Mouse (Mus musculus) mesoderm, embryonic 11.5 days (tissue): Measurements from ENCODE around the gene Gcnt1.

Source experiments
- DNase-seq: peaks from one replicate; pipeline ENCODE4 v3.0.0-alpha.2; 2012; ENCODE audit warnings: low read depth, low spot score

The Gcnt1 gene

DNA sequence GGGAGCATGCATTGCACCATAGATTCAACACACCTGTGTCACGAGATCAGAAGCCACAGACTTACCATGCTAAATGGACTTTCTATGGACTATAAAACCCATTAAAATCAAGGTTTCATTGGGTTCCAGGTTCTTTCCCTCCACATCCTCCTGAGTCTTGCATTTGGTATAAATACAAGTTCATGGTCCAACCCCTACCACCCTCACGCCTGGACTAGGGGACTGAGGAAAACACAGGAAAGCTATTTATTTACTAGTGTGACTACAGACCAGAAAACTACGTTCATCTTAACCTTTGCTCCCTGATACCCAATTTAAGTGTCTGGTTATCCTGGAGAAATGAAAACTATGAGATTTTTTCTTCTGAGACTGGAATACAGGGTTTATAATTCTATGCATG, at the start of gene Gcnt1:
TSS of gene Gcnt1 (minus strand) at position 144 of the 400 bp plus-strand sequence.
- DNase-seq: no peak

GRCm38 (mm10) chr19:17417855-17418254, 45.2 kb upstream of the Gcnt1 start:
- no peak for DNase-seq

- no peak for DNase-seq
Observed at GRCm38 (mm10) chr19:17412915-17413459, 40.3 kb upstream of the Gcnt1 start.

DNA sequence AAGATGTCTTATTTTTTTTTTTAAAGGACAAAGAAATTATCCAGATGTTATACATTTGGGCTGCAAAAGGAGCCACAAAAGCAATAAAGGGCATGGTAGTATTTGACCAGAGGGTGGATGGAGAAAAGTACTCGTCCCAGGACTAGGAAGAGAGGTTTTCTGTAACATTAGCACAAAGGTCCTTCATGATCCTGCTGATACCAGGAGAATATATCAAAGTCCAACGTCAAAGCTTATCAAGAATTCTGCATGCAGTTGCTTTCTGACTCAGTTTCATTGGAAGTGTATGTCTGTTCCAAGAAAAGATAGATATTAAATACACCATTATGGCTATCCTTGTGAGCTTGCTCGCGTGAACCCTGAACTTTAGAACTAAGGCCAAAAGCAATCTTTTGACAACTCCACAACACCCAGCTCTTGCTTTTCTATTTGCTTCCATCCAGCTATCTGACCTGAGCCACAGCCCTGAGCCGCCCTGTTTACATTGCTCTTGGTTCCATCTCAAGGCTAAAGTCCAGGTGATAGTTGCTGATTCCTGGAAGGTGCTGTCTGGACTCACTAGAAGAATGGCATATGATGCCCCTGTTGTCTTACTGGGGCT, 37.9 kb upstream of the Gcnt1 start:
- no peak for DNase-seq

DNA sequence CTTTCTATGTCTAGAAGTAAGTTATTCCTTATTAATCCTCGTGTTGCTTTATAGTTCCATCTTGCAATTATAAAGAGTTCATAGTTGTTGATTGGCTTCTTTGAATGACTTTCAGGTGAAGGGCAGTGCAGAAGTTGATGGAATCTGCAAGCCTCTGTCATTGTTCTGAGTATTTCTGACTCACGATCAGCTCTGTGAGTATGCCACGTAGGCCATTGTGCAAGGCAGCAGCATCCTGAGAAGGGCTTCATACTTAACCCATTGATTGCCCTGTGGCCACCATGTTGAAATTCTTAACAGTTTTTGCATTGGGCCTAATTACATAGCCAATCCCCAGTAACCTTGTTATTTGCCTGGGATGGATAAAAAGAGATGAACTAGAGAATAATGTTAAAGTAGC, 36.7 kb upstream of the Gcnt1 start:
- DNase-seq: no peak

GRCm38 (mm10) chr19:17408591-17408990, 35.9 kb upstream of the Gcnt1 start:
- DNase-seq: no peak

GRCm38 (mm10) chr19:17406823-17407222, 34.2 kb upstream of the Gcnt1 start:
- DNase-seq: no peak

- DNase-seq: no peak
Observed at GRCm38 (mm10) chr19:17403175-17403574, 30.5 kb upstream of the Gcnt1 start.

DNA sequence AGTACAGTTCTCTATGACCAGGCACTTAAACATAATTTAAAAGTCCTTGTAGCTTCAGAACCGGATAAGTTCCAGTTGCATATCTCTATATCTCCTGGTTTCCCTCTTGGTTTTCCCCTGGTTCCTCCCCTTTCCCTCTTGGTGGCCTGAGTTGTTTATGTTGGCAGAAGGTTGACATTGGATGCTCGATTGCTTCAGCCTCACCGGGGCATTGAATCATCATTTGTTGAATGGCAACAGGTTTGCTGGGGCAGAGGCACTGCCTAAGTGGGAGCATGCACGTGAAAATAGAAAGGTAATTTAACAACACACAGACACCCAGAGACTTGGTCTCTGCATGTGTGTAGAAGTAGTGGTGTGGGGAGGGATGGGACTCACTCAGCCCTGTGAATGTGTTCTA, 27.9 kb upstream of the Gcnt1 start:
- DNase-seq: no peak

DNA sequence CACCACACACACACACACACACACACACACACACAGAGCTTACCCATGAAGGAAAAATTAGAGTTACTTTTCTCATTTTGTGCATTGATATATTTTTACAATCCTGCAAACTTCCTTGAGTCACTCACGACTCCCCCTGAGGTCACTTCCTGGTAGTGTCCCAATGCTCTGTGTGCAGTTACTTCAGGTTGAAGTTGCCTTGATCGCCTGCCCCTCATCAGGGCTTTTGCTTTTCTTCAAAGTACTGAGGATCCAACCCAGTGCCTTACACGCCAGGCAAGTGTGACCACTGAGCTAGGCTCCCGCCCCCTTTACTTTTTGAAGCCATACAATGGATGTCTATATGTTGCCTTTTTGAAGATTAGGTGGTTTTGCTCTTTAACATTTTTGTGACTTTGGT, 27.3 kb upstream of the Gcnt1 start:
- DNase-seq: no peak

DNA sequence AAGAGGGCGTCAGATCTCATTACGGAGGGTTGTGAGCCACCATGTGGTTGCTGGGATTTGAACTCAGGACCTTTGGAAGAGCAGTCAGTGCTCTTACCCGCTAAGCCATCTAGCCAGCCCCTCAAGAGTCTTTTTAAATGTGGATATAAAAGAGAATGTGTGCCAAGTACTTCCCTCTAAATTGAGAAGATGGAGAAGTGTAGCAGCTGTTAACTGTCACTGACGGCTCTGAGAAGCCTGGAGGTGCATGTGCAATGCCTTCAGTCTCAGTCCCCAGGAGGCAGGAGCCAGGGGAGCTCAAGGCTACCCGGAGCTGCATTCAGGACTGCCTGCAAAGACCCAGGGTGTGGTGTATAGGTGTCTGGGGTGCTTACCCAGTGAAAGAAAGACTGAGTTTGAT, 25.3 kb upstream of the Gcnt1 start:
- no peak for DNase-seq

GRCm38 (mm10) chr19:17396802-17397201, 24.2 kb upstream of the Gcnt1 start:
- DNase-seq: no peak

GRCm38 (mm10) chr19:17393841-17394591, 21.4 kb upstream of the Gcnt1 start, which contains the start of gene Rfk:
Gene Rfk, plus strand, starts transcription at chr19:17394043.
- DNase-seq: peak; percentile 89

GRCm38 (mm10) chr19:17392866-17393265, 20.2 kb upstream of the Gcnt1 start:
- DNase-seq: no peak

DNA sequence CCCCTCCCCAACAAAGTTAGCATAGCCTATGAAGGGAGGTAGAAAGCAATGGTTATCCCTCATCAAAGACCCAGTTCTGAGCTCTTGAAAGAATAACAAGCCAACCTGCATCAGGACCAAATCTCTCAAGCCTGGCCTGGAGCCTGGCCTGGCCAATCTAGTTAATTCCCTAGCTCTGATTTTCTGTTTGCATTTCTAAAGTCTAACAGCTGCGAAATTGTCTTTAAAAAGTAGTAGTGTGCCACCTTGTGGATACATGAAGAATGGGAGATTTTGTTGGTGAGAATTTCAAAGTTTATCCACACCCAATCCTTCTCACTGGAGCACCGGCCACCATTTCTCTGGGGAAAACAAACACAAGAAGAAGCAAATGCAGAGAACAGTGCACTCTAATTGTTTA, 15.8 kb upstream of the Gcnt1 start:
- DNase-seq: peak; percentile 35

DNA sequence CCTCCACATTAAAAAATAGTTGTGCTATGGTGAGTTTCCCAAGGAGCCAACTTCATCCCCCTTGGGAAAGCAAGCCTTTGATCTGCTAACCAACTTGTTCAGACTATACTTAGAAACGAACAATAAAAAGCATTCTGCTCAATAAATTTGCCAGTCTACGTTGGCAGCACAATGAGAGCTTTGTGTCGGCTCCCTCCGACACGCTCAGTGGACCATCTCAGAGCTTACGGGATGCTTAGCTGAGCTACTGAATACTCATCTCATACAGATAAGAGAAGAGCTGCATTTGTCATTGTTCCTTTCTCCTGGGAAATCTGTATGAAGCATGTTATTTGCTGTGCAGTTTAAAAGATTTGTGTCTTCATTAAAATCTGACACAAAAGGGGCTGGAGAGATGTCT, 13.8 kb upstream of the Gcnt1 start:
- DNase-seq: peak; percentile 59

GRCm38 (mm10) chr19:17385426-17385825, 12.8 kb upstream of the Gcnt1 start:
- DNase-seq: no peak

- no peak for DNase-seq
Observed at GRCm38 (mm10) chr19:17385022-17385421, 12.4 kb upstream of the Gcnt1 start.

- no peak for DNase-seq
Observed at GRCm38 (mm10) chr19:17382807-17383397, 10.3 kb upstream of the Gcnt1 start.

DNA sequence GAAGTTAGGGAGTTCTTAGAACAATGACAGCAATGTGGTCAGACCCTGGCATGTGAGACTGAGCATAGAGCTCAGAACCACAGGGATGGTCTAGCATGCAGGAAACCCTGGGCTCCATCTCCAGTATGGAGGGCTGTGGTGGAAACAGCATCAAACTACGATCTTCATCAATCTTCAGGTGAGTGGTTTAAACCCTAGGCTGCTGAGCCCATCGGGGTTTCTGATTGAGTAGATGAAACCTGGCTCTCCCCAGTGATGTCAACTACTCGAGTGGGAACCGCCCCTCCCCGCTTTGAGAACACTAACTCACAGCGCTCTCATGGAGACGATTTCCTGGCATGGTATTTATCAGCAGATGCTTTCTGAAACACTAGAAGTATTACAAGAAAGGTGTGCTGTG, 7.9 kb upstream of the Gcnt1 start:
- DNase-seq: no peak

DNA sequence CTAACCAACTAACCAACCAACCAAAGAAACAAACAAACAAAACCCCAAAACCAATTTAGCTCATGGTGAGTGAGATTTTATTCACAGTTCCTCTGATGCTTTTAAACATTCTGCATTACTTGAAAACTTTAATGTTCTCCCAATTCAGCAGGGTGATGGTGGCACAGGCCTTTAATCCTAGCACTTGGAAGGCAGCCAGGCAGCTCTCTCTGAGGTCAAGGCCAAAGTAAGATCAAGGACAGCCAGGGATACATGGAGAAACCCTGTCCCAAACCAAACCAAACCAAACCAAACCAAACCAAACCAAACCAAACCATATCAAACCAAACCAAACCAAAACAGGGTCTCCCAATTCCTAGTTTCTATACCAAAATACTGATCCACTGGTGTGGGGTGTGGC, 6.2 kb upstream of the Gcnt1 start:
- no peak for DNase-seq

GRCm38 (mm10) chr19:17369581-17369980, 3.1 kb downstream of the Gcnt1 start:
- no peak for DNase-seq

- no peak for DNase-seq
Observed at GRCm38 (mm10) chr19:17368557-17368956, 4.1 kb downstream of the Gcnt1 start.
